Mouse (Mus musculus): ENCODE data around the gene Atp1a4. TPM values are rescaled to one million over a fixed set of nuclear protein-coding genes. Genes with fewer than 3 reads are reported as not detected.

The Atp1a4 gene
- polyA plus RNA-seq, 1 experiment from 2014 or later, result 0.05 TPM

DNA sequence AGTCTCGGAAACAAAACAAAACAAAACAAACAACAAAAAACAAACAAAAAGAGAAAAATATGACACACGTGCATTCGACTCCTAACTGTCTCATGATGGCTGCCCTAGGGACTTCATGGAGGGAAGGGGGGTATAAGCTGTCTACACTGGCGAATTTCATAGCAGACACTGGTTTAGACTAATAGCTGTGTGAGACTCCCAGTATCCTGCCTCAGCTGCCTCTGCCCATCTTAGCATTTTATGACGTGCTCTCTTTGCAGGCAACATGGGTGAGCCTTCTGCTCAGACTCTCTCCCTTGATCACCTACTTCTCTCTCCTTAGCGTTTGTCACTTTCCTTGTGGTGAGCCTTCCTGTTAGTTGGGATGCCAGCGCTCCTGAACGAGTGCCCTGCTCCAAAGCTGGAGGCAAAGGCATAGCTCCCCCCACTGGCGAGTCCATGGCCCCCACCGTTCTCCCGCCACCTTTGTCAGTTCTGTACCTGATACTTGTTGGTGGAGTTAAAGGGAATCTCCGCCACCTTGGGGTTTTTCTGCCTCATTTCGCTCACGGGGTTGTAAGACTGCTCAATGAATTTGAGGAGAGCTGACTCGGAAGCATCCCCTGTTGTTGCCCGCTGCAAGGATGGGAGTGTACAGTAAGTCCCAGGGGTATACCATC lies 14.5 kb downstream of the Atp1a4 start:
- WGBS, result 26% methylated on average over 16 of the region's 16 CpGs
- Histone ChIP-seq H3K36me3 (no peaks in the 10 kb centered on the region), H3K4me1 (peaks cover 25% of the 10 kb centered on the region), H3K9ac (no peak overlapping the region), H3K9me3 (replicated peaks) (no peaks in the 10 kb centered on the region), H3K4me3 (replicated peaks) (no peak overlapping the region), H3K4me2 (peak overlapping the region; percentile 34; the same call in 1 of the 2 replicates), H3K27me3 (peaks cover 15% of the 10 kb centered on the region), H3K27ac (0 out of 2 replicates have a peak overlapping the region, but pooled peaks have one; percentile 57)
- no peak for ATAC-seq (replicated peaks; ENCODE audit: low FRiP score)

DNA sequence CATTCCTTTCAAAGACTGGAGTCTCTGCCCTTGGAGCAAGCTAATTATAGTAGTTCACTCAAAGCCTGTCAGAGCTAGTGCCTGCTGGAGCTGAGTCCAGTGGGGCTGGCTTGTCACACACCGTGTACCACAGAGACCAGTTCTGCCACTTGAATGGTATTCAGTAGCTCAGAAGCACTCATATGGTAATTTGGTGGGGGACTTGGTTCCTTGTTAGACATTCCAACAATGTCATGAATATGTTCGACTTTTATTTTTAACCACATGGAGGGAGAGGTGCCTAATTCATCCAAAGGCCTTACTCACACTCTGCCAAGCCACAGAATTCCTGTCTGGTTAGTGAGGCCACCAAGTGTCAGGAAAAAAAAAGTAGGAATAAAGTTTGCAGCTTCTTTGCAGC lies 15.8 kb downstream of the Atp1a4 start:
- 46% methylated on average over 2 of the region's 2 CpGs for WGBS
- ATAC-seq (replicated peaks; ENCODE audit: low FRiP score), result peak; percentile 70

DNA sequence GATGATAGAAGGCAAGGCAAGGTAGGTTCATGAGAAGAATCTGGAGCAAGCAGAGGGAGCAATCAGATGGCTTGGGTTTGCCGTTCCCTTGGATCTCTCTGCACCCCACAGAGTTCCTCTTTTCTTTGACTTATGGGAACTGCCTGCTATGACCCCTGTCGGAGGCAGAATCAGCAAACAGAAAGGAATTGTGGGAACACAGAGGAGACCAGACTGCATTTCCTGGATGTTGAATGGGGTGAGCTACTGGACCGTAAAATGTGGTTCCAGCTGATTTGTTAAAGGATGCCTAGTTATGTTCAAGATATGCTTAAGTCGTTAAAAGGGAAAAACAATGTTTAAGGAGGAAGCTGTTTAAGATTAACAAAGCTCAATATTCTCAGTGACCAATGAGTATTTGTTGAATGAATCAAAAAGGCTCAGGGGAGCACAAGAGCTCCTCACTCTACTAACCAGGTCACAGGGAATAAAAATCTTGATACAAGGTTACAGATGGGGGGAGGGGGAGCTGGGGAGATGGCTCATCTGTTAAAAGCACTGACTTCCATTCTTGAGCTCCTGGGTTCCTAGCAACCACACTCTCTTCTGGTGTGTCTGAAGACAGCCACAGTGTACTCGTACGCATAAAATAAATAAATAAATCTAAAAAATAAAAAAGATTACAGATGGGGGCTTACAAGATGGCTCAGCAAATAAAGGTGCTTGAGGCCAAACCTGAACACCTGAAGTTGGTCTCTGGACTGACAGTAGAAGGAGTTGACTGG lies 17.1 kb downstream of the Atp1a4 start:
- no peak overlapping the region for H3K4me2 ChIP-seq
- WGBS, result 42% methylated on average over 6 of the region's 6 CpGs
- peaks cover 25% of the 10 kb centered on the region for H3K4me1 ChIP-seq
- no peak overlapping the region for H3K9ac ChIP-seq
- H3K27ac ChIP-seq, result peak overlapping the region; percentile 76
- ATAC-seq (replicated peaks; ENCODE audit: low FRiP score), result peak; percentile 23; the same call in 1 of the 2 replicates
- H3K9me3 ChIP-seq (replicated peaks), result no peaks in the 10 kb centered on the region
- H3K4me3 ChIP-seq (replicated peaks), result no peak overlapping the region
- H3K27me3 ChIP-seq, result peaks cover 15% of the 10 kb centered on the region
- no peaks in the 10 kb centered on the region for H3K36me3 ChIP-seq

More for the DNA sequence above, 15.8 kb downstream of the Atp1a4 start:
- Histone ChIP-seq H3K4me2 (no peak overlapping the region), H3K27ac (peak overlapping the region; percentile 57), H3K4me3 (replicated peaks) (no peak overlapping the region), H3K27me3 (peaks cover 15% of the 10 kb centered on the region), H3K9ac (no peak overlapping the region), H3K4me1 (peaks cover 25% of the 10 kb centered on the region), H3K36me3 (no peaks in the 10 kb centered on the region), H3K9me3 (replicated peaks) (no peaks in the 10 kb centered on the region)

DNA sequence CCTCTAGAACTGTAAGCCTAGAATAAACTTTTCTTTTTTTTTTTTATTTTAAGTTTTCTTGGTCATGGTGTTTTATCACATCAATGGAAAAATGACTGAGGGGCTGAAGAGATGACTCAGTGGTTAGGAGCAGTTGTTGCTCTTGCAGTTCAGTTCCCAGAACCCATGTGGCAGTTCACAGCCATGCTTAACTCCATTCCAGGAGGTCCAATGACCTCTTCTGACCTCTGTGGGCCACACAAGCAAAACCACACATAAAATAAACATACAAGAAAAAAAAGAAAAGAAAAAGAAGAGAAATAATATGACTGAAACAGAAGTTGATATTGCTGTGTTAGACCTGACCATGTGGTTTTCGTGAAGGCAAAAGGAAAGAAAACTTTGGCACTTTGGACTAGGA lies 29.0 kb downstream of the Atp1a4 start:
- no peaks in the 10 kb centered on the region for H3K4me1 ChIP-seq
- no peak overlapping the region for H3K4me3 ChIP-seq (replicated peaks)
- no peaks in the 10 kb centered on the region for H3K36me3 ChIP-seq
- H3K27ac ChIP-seq, result no peak overlapping the region
- H3K9ac ChIP-seq, result no peak overlapping the region
- H3K9me3 ChIP-seq (replicated peaks), result no peaks in the 10 kb centered on the region
- no peak for ATAC-seq (replicated peaks; ENCODE audit: low FRiP score)
- no peak overlapping the region for H3K4me2 ChIP-seq
- WGBS, result 79% methylated on average over 1 of the region's 1 CpGs
- H3K27me3 ChIP-seq, result no peaks in the 10 kb centered on the region

DNA sequence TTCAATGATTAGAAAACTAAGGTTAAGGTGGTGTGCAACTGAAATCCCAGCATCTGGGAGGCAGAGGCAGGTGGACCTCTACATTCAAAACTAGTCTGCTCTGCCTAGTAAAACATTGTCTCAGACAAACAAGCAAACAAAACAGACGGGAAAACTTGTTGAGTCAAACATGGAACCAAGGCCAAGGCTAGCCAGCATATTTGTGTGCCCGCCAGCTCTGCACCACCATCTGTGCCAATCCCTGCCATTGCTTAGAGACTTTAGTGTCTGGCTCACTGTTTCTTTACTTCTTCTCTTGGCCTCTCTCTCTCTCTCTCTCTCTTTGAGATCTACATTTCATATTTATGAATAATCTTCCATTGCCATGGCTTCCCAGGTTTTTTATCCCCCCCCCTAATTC lies 30.0 kb downstream of the Atp1a4 start:
- Histone ChIP-seq H3K27me3 (no peaks in the 10 kb centered on the region), H3K27ac (no peak overlapping the region), H3K36me3 (no peaks in the 10 kb centered on the region), H3K9ac (no peak overlapping the region), H3K4me2 (no peak overlapping the region), H3K9me3 (replicated peaks) (no peaks in the 10 kb centered on the region), H3K4me3 (replicated peaks) (no peak overlapping the region), H3K4me1 (no peaks in the 10 kb centered on the region)
- ATAC-seq (replicated peaks; ENCODE audit: low FRiP score), result no peak
- WGBS, result 79% methylated on average over 2 of the region's 2 CpGs

DNA sequence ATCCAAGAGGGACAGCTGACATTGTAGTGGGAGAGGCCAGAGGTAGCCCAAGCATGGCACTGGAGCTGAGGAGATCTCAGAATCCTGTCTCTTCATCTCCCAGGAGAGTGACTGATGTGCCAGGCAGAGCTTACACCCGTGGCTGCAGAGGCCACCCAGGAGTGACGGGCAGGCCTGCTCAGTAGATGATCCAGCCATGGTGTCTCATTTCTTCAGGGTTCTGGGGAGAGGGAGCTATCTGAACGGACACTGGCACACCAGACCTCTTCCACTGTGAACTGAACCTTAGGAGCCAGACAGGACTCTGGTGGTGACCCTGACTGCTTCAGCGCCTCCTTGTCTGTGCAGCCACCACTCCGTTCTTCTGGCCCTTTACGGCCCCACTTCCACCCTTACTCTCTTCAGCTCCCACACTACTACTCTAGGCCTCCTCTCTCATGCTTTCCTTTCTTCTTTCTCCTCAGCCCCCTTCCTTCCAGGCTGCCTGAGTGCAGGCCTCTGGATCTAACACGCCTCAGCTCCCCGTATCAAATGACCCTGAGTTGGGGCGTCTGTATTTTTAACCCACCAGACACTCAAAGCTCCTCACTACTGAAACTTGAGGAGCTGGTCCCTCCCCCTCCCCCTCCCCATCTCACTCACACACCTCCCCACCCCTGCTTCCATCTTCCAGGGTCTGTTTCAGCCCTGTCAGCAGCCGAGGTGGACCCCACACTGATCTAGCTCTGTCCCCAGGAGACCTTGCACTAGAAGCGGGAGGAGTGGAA lies 36.7 kb downstream of the Atp1a4 start:
- Histone ChIP-seq H3K27ac (peak overlapping the region; percentile 85), H3K27me3 (no peaks in the 10 kb centered on the region), H3K4me2 (no peak overlapping the region), H3K36me3 (no peaks in the 10 kb centered on the region), H3K4me3 (replicated peaks) (no peak overlapping the region), H3K9me3 (replicated peaks) (no peaks in the 10 kb centered on the region), H3K4me1 (peaks cover 56% of the 10 kb centered on the region), H3K9ac (no peak overlapping the region)
- WGBS, result 19% methylated on average over 11 of the region's 11 CpGs
- peak; percentile 68 for ATAC-seq (replicated peaks; ENCODE audit: low FRiP score)

DNA sequence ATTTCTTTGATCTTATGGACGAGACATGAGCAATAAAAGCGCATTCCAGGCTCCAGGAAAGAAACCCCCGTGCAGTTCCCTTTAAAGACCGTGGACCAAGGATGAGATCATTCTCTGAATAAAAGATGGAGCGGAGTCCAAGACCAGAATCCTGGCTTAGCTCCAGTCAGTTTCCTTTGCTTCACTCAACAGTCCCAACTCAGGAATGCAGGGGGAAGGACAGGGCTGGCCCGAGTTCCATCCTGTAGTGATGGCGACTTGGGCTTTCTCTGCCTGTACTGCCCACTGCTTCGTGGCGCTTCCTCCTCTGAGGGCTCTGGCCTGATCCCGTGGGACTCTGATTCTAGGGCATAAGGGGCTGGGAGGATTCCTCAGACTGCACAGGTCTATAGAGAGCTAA lies 37.8 kb downstream of the Atp1a4 start:
- Histone ChIP-seq H3K27me3 (no peaks in the 10 kb centered on the region), H3K9ac (no peak overlapping the region), H3K27ac (peak overlapping the region; percentile 85), H3K36me3 (no peaks in the 10 kb centered on the region), H3K4me3 (replicated peaks) (no peak overlapping the region), H3K4me1 (peaks cover 56% of the 10 kb centered on the region), H3K9me3 (replicated peaks) (no peaks in the 10 kb centered on the region), H3K4me2 (no peak overlapping the region; the same call in 1 of the 2 replicates)
- WGBS, result 43% methylated on average over 10 of the region's 10 CpGs
- ATAC-seq (replicated peaks; ENCODE audit: low FRiP score), result peak; percentile 19; the same call in 1 of the 2 replicates

DNA sequence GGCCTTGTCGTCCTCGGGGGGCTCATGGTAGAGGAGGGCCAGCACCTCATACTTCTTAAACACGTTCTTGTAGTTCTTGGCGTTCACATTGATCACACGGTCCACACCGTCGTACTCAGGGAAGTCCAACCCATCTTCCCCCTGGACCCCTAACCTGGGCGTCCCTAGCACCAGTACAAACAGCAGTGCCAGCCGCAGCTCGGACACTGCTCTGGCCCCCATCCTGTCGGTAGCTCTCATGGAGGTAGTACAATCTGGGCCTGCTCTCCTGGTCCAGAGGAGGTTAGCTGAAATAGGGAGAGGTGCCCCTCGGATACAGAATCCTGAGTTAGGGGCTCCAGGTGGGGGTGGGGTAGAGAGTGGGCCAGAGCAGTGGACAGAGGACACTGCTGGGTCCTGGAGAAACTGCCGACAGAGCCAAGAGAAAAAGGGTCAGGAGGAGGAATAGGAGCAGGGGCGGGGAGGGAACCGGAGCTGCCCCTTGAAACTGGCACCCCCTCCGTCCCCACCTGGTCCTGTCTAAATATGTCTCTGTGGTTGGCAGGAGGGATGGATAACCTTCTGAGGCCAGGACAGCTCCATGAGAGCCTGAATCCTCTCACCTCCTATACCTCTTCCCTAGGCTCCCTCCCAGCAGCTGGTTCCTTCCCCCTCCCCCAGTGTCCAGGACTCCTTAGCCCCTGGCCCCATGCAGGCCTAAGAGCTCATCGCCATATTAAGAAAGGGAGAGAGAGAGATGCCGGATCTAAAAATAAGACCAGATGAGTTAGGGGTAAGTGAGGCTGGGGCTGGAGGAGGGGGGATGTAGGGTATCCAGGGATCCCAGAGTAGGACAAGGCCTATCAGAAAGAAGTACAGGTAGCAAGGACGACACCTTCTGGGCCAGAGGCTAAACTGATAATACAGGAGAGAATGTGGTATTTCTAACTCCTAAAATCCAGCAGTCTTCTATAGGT lies 38.5 kb downstream of the Atp1a4 start, which contains the start of gene Casq1:
Casq1 (minus strand) TSS at position 418 of the 956 bp plus-strand sequence.
- no peak within 1 kb of the TSS for H3K9ac ChIP-seq
- H3K36me3 ChIP-seq, result no peaks in the 10 kb centered on the region
- no peak within 1 kb of the TSS; the same call in 1 of the 2 replicates for H3K4me2 ChIP-seq
- WGBS, result 81% methylated on average over 19 of the region's 19 CpGs
- H3K27ac ChIP-seq, result peak within 1 kb of the TSS; percentile 85
- peaks cover 56% of the 10 kb centered on the region for H3K4me1 ChIP-seq
- no peaks in the 10 kb centered on the region for H3K27me3 ChIP-seq
- ATAC-seq (replicated peaks; ENCODE audit: low FRiP score), result no peak
- H3K4me3 ChIP-seq (replicated peaks), result no peak within 1 kb of the TSS
- no peaks in the 10 kb centered on the region for H3K9me3 ChIP-seq (replicated peaks)

DNA sequence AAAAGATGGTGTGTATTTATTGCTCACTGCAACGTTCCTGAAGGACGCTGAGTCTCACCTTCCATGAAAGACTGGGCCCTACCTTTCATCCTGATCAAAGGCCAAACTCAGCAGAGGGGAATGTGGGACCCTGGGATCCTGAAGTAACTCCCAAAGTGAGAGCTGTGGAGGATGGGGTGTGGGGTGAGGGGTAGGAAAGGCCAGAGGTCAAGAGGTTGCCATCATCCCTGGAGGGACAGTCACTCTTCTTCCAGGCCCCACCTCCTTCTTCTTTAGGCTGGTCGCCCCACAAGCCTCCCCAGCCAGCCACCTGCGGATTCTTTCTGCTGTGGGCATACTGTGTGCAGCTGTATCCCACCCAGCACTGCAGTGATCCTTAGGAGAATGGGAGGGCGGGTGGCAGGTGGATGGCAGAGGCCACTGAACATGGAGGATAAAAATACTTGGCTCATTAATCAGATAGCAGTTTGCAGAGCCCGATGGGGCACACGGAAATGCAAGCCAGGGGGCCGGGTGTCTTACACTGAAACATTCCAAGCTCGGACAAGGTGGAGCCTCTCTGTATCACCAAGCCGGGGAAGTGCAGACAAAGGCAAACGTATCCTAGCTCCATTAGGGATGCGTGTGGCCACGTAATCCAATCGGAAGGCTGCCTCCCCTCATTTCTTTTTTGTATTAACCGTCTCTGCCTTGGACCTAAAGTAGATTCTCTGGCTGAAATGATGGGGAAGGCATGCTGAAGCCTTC lies 39.9 kb downstream of the Atp1a4 start:
- H3K4me1 ChIP-seq, result peaks cover 61% of the 10 kb centered on the region

DNA sequence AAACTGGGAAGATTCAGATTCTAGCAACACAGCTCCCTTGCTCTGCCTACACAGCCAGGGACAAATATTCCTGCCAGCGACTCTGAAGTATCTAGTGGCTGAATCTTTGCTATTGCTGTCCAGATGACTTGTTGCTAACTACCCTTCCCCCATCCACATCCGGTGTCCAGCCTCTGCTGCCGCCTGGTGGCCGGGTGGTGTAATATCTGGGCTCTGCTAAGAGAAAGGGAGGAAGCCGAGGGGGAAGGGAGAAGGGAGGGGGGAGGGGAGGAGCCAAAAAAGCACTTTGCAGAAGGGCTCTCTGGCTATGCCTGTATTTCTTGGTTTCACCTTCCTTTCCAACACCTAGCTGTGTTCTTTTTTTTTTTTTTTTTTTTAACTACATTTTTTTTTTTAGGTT lies 41.1 kb downstream of the Atp1a4 start:
- Histone ChIP-seq H3K4me2 (peak overlapping the region; percentile 48), H3K4me3 (replicated peaks) (0 out of 2 replicates have a peak overlapping the region, but pooled peaks have one; percentile 5), H3K36me3 (no peaks in the 10 kb centered on the region), H3K27me3 (no peaks in the 10 kb centered on the region), H3K9me3 (replicated peaks) (no peaks in the 10 kb centered on the region), H3K9ac (0 out of 2 replicates have a peak overlapping the region, but pooled peaks have one; percentile 14), H3K27ac (peak overlapping the region; percentile 84), H3K4me1 (peaks cover 66% of the 10 kb centered on the region)
- ATAC-seq (replicated peaks; ENCODE audit: low FRiP score), result peak; percentile 27
- WGBS, result 0% methylated on average over 5 of the region's 5 CpGs

More for the DNA sequence above, 39.9 kb downstream of the Atp1a4 start:
- Histone ChIP-seq H3K27ac (peak overlapping the region; percentile 60; the same call in 1 of the 2 replicates), H3K4me3 (replicated peaks) (no peak overlapping the region), H3K4me2 (no peak overlapping the region), H3K36me3 (no peaks in the 10 kb centered on the region), H3K9me3 (replicated peaks) (no peaks in the 10 kb centered on the region), H3K27me3 (no peaks in the 10 kb centered on the region), H3K9ac (no peak overlapping the region)
- ATAC-seq (replicated peaks; ENCODE audit: low FRiP score), result no peak
- WGBS, result 52% methylated on average over 15 of the region's 15 CpGs
